Mouse (Mus musculus) forebrain, embryonic 13.5 days (tissue): Measurements from ENCODE around the gene Bmp8b. TPM values are rescaled to one million over a fixed set of nuclear protein-coding genes. Genes with fewer than 3 reads are reported as not detected.
"Not testable (repeated sequence)": the region's sequence is repeated elsewhere in the genome, so short reads cannot be mapped to it uniquely, and the experiment has no call there.

Source experiments
- ATAC-seq: fragments of 200-750 bp; cut with Nextera tagmentation; 2 replicates; pipeline ENCODE4 v1.8.0; 2017
- H3K27ac ChIP-seq: fragments of 300-500 bp; sonication (generic); 2 replicates; pipeline ENCODE4 v1.5.1; 2015; ENCODE audit warnings: inconsistent platforms, mild to moderate bottlenecking, moderate library complexity
- H3K27me3 ChIP-seq: fragments of 300-500 bp; sonication (generic); 2 replicates; pipeline ENCODE4 v1.6.1; 2015; ENCODE audit warnings: mild to moderate bottlenecking, inconsistent platforms
- H3K36me3 ChIP-seq: fragments of 300-500 bp; sonication (generic); 2 replicates; pipeline ENCODE4 v1.6.1; 2015; ENCODE audit warnings: mild to moderate bottlenecking, inconsistent platforms; ENCODE audit not compliant: poor library complexity, severe bottlenecking
- H3K4me1 ChIP-seq: fragments of 300-500 bp; sonication (generic); 2 replicates; pipeline ENCODE4 v1.6.1; 2015; ENCODE audit warnings: inconsistent platforms
- H3K4me2 ChIP-seq: fragments of 300-500 bp; sonication (generic); 2 replicates; pipeline ENCODE4 v1.6.1; 2015; ENCODE audit warnings: inconsistent platforms, mild to moderate bottlenecking, moderate library complexity
- H3K4me3 ChIP-seq: fragments of 300-500 bp; sonication (generic); 2 replicates; pipeline ENCODE4 v1.5.1; 2015; ENCODE audit warnings: mild to moderate bottlenecking, inconsistent platforms
- H3K9ac ChIP-seq: fragments of 300-500 bp; sonication (generic); 2 replicates; pipeline ENCODE4 v1.6.1; 2015; ENCODE audit warnings: mild to moderate bottlenecking, inconsistent platforms
- H3K9me3 ChIP-seq: fragments of 300-500 bp; sonication (generic); replicated peaks from 2 replicates; pipeline ENCODE4 v1.6.1; 2016; ENCODE audit warnings: inconsistent platforms
- WGBS: fragments of 180-500 bp; shearing (Covaris S2); methylation state at CpG from one replicate; pipeline ENCODE4 v1.1.7; 2015; 5-methylcytosine and 5-hydroxymethylcytosine counted together
- polyA plus RNA-seq: library from polyadenylated mRNA; unstranded; fragments of >200 nt; fragmentation: Nextera tagmentation; extraction: Ambion mirVana; gene quantifications from 2 replicates; pipeline ENCODE4 v1.2.1, GENCODE M21; 2015

Gene Bmp8b
- polyA plus RNA-seq, 1 experiment from 2014 or later: 0.19 TPM

DNA sequence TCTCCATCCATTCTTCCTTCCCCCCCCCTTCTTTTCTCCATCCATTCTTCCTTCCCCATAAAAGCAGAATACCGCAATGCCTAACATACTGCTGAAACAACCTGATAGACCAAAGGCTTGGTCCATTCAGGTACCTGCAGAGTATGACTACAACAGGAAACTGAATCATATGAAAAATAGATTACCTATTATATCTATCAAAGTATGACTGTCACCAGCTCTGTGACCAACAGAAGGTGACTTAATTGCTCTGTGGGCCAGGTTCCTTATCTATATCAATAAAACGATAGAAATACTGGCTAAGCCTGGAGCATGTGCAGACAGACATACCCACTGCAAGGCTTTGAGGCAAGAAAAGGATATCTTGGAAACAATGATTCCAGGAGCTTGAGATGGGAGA, 50.5 kb downstream of the Bmp8b start:
- no peaks in the 10 kb centered on the region for H3K4me1 ChIP-seq
- no peaks in the 10 kb centered on the region for H3K9me3 ChIP-seq
- peaks cover 6% of the 10 kb centered on the region; the same call in 1 of the 2 replicates for H3K27me3 ChIP-seq
- H3K36me3 ChIP-seq: no peaks in the 10 kb centered on the region
- no peak overlapping the region for H3K4me2 ChIP-seq
- 64% methylated on average over 2 of the region's 2 CpGs for WGBS
- no peak overlapping the region for H3K9ac ChIP-seq
- H3K4me3 ChIP-seq: no peak overlapping the region
- no peak overlapping the region for H3K27ac ChIP-seq
- ATAC-seq: no peak

DNA sequence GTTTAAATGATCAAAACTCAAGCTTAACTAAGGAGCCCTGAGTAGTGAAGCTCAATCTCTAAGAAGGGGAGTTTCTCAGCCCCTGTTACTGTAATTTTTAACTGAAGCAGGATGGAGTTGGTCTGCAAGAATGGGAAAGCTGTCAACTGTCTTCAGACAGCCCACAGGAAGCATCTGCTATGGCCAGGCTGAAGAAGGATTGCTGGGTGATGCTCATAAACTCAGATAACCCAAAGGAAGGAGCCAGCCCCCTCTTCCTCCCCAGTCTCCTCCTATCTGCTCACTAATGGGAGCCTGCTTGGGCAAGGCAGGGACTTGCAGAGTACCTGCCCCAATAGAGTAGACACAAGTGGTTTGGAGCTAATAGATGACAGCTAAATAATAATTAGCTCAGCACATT, 50.9 kb downstream of the Bmp8b start:
- Histone ChIP-seq H3K27me3 (peaks cover 6% of the 10 kb centered on the region; the same call in 1 of the 2 replicates), H3K4me2 (no peak overlapping the region), H3K9ac (no peak overlapping the region), H3K36me3 (no peaks in the 10 kb centered on the region), H3K4me3 (no peak overlapping the region), H3K27ac (no peak overlapping the region), H3K9me3 (no peaks in the 10 kb centered on the region), H3K4me1 (no peaks in the 10 kb centered on the region)
- ATAC-seq: no peak

DNA sequence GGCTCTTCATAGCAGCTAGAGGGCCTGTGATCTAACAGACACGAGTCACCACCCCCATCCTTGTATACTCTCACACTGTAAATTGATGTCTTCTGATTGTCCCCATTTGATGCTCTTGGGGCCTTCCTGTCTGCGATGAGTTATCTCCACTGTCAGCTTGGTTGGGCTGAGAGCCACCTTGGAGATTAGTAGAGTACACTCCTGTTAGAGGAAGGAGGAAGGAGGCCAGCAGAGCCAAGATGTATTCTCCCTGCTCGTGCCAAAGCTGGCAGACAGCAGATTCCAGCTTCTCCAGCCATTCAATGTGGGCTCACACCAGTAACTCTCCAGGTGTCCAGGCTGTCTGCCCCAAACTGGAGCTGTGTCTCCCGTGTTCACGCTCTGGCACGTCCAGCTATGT, 55.6 kb downstream of the Bmp8b start:
- ATAC-seq: no peak
- 87% methylated on average over 6 of the region's 6 CpGs for WGBS
- H3K4me3 ChIP-seq: no peak overlapping the region
- H3K4me2 ChIP-seq: no peak overlapping the region
- H3K36me3 ChIP-seq: no peaks in the 10 kb centered on the region
- H3K27ac ChIP-seq: no peak overlapping the region
- no peaks in the 10 kb centered on the region for H3K9me3 ChIP-seq
- peaks cover 8% of the 10 kb centered on the region; the same call in 1 of the 2 replicates for H3K4me1 ChIP-seq
- peaks cover 3% of the 10 kb centered on the region; the same call in 1 of the 2 replicates for H3K27me3 ChIP-seq
- H3K9ac ChIP-seq: no peak overlapping the region

DNA sequence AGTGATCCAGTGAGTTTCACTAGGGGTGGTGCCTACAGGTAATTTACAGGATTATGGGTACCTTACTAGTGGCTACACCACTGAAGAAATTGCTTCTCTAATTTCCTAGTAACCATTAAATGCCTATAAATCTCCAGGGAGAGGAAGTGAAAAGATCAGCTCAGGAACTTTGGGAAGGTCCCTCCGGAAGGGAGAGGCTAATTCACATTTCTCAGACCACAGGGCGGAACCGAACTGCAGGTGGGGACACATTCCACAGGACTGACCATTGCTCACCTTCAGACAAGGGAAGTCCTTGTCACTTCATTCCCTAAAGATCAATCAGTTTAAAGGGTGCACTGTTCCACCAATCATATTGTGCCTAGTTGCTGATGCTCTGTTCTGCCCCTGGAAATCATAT, 56.3 kb downstream of the Bmp8b start:
- H3K4me1 ChIP-seq, H3K9ac ChIP-seq, ATAC-seq, H3K27me3 ChIP-seq, H3K9me3 ChIP-seq, H3K4me3 ChIP-seq, H3K27ac ChIP-seq, H3K4me2 ChIP-seq, H3K36me3 ChIP-seq: not testable (repeated sequence)
- 85% methylated on average over 3 of the region's 3 CpGs for WGBS

DNA sequence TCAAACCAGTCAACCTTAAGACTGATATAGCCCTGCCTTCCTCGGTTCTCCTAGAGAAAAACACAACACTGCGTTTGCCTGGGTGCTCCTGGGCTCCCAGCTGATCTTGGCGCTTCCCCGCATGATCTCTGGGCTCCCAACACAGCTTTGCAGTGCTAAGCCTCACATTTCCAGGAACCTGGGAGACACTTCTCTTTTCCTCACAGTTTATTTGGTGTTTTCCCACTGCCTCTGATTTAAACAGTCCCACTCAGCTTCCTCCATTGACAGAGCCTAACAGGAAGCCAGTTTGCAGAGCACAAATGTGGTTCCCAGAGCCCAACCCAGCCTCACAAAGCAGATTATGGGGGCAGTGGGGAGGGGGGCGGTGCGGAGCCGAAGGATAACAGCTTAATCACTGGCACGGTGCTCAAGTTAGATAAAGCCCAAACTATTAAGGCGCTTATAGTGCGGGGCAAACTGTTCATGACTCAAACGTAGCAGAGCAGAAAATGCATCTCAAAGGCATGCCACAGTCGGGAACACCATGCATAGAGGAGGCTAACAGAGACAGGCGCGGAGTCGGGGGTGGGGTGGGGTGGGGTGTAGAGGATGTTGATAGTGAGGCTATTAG, 57.4 kb downstream of the Bmp8b start:
- Histone ChIP-seq H3K4me3 (no peak overlapping the region), H3K4me2 (peak overlapping the region; percentile 47), H3K27me3 (peaks cover 3% of the 10 kb centered on the region; the same call in 1 of the 2 replicates), H3K9me3 (peaks cover 3% of the 10 kb centered on the region; the same call in 1 of the 2 replicates), H3K27ac (no peak overlapping the region), H3K4me1 (peaks cover 8% of the 10 kb centered on the region; the same call in 1 of the 2 replicates), H3K9ac (no peak overlapping the region), H3K36me3 (no peaks in the 10 kb centered on the region)
- 13% methylated on average over 15 of the region's 15 CpGs for WGBS
- ATAC-seq: no peak

DNA sequence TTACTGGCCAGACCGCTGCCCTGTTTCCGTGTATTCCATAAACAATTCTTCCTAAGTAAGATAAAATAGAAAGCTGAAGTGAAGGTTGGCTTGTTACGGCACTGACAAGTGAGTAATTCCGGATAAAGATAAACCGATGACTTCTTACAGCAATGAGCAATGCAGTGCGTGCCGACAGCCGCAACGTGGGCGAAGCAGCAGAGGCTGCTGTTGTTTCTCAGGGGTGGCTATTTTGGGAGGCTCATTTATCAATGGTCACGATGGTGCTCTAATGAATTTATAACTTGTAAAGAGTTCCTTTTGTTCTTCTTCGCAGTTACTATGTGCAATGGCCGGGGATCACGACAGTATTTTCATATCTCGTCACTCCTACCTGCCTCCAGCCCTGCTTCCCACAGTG, 59.2 kb downstream of the Bmp8b start:
- Histone ChIP-seq H3K4me1 (peaks cover 8% of the 10 kb centered on the region; the same call in 1 of the 2 replicates), H3K4me2 (no peak overlapping the region), H3K27ac (no peak overlapping the region), H3K27me3 (peaks cover 3% of the 10 kb centered on the region; the same call in 1 of the 2 replicates), H3K36me3 (no peaks in the 10 kb centered on the region), H3K9ac (no peak overlapping the region), H3K4me3 (no peak overlapping the region), H3K9me3 (peaks cover 5% of the 10 kb centered on the region; the same call in 1 of the 2 replicates)
- 90% methylated on average over 15 of the region's 15 CpGs for WGBS
- ATAC-seq: no peak

DNA sequence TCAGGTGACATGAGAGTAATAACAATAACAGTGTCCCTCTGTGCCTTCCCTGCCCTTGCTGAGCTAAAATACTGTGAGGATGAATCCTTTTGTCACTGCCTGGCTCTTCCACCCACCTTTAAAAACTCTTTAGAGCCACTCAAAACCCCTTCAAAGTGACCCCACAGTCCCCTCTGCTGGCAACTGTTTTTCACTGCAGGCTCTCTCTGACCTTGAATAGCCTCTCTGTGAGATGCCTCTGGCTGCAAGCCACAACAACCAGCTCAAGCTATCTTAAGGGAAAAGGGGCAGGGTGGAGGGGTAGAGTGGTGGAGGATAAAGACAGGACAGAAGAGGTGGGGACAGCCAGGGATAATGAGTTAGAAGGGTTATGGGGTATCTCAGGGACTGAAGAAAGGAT, 66.8 kb downstream of the Bmp8b start:
- Histone ChIP-seq H3K9ac (no peak overlapping the region), H3K4me1 (no peaks in the 10 kb centered on the region), H3K9me3 (0 out of 2 replicates have a peak, but pooled peaks cover 3% of the 10 kb centered on the region), H3K27ac (no peak overlapping the region), H3K36me3 (no peaks in the 10 kb centered on the region), H3K4me2 (no peak overlapping the region), H3K27me3 (peaks cover 24% of the 10 kb centered on the region), H3K4me3 (no peak overlapping the region)
- ATAC-seq: no peak

Other genes starting within 250 kb of the Bmp8b start
- 70.7 and 71.3 TPM in 2 replicates for gene Cap1, start 219.1 kb upstream of the Bmp8b start, polyA plus RNA-seq
- gene Mfsd2a, start 144.0 kb upstream of the Bmp8b start, polyA plus RNA-seq: 26.7 and 28.2 TPM in 2 replicates
- 59.3 and 63.3 TPM in 2 replicates for gene Mycl, start 109.5 kb upstream of the Bmp8b start, polyA plus RNA-seq
- gene Trit1, start 88.6 kb upstream of the Bmp8b start, polyA plus RNA-seq: 26.0 and 31.9 TPM in 2 replicates
- gene Oxct2b, start 11.1 kb downstream of the Bmp8b start, polyA plus RNA-seq: not detected in 2 replicates
- 91.6 and 96.0 TPM in 2 replicates for gene Ppie, start 34.8 kb downstream of the Bmp8b start, polyA plus RNA-seq
- gene Hpcal4, start 78.1 kb downstream of the Bmp8b start, polyA plus RNA-seq: 7.7 and 10.8 TPM in 2 replicates
- gene Nt5c1a, start 96.3 kb downstream of the Bmp8b start, polyA plus RNA-seq: 0.24 TPM in 1 of 2 replicates, not detected in the other
- 3.8 and 4.1 TPM in 2 replicates for gene Heyl, start 128.4 kb downstream of the Bmp8b start, polyA plus RNA-seq
- gene Pabpc4, start 157.2 kb downstream of the Bmp8b start, polyA plus RNA-seq: 27.7 and 28.6 TPM in 2 replicates
- not detected in 2 replicates for gene Oxct2a, start 218.5 kb downstream of the Bmp8b start, polyA plus RNA-seq
- gene Bmp8a, start 238.1 kb downstream of the Bmp8b start, polyA plus RNA-seq: not detected in 2 replicates